Mouse (Mus musculus) hindbrain, embryonic 13.5 days (tissue): ENCODE measurements around the gene Tcp11l2. TPM values are rescaled to one million over a fixed set of nuclear protein-coding genes. Genes with fewer than 3 reads are reported as not detected.

Experiments used
- ATAC-seq: fragments of 200-750 bp; cut with Nextera tagmentation; 2 replicates; pipeline ENCODE4 v1.8.0; 2017; ENCODE audit warnings: moderate TSS enrichment; ENCODE audit not compliant: low FRiP score
- H3K27ac ChIP-seq: fragments of 300-500 bp; sonication (generic); 2 replicates; pipeline ENCODE4 v1.5.1; 2015; ENCODE audit warnings: inconsistent platforms, mild to moderate bottlenecking, moderate library complexity
- H3K27me3 ChIP-seq: fragments of 300-500 bp; sonication (generic); 2 replicates; pipeline ENCODE4 v1.6.1; 2015; ENCODE audit warnings: mild to moderate bottlenecking, inconsistent platforms
- H3K36me3 ChIP-seq: fragments of 300-500 bp; sonication (generic); 2 replicates; pipeline ENCODE4 v1.6.1; 2015; ENCODE audit warnings: mild to moderate bottlenecking, inconsistent platforms
- H3K4me1 ChIP-seq: fragments of 300-500 bp; sonication (generic); replicated peaks from 2 replicates; pipeline ENCODE4 v1.6.1; 2015; ENCODE audit warnings: inconsistent platforms
- H3K4me2 ChIP-seq: fragments of 300-500 bp; sonication (generic); 2 replicates; pipeline ENCODE4 v1.6.1; 2015; ENCODE audit warnings: inconsistent platforms, mild to moderate bottlenecking, moderate library complexity
- H3K4me3 ChIP-seq: fragments of 300-500 bp; sonication (generic); 2 replicates; pipeline ENCODE4 v1.5.1; 2015; ENCODE audit warnings: mild to moderate bottlenecking, inconsistent platforms
- H3K9ac ChIP-seq: fragments of 300-500 bp; sonication (generic); 2 replicates; pipeline ENCODE4 v1.6.1; 2015; ENCODE audit warnings: mild to moderate bottlenecking, inconsistent platforms
- H3K9me3 ChIP-seq: fragments of 300-500 bp; sonication (generic); 2 replicates; pipeline ENCODE4 v1.6.1; 2016; ENCODE audit warnings: inconsistent platforms
- WGBS: fragments of 180-500 bp; shearing (Covaris S2); methylation state at CpG from one replicate; pipeline ENCODE4 v1.1.7; 2015; 5-methylcytosine and 5-hydroxymethylcytosine counted together
- polyA plus RNA-seq: library from polyadenylated mRNA; unstranded; fragments of >200 nt; fragmentation: Nextera tagmentation; extraction: Ambion mirVana; gene quantifications from 2 replicates; pipeline ENCODE4 v1.2.1, GENCODE M21; 2015

The Tcp11l2 gene
- polyA plus RNA-seq, 1 experiment from 2014 or later = 25.5 TPM

DNA sequence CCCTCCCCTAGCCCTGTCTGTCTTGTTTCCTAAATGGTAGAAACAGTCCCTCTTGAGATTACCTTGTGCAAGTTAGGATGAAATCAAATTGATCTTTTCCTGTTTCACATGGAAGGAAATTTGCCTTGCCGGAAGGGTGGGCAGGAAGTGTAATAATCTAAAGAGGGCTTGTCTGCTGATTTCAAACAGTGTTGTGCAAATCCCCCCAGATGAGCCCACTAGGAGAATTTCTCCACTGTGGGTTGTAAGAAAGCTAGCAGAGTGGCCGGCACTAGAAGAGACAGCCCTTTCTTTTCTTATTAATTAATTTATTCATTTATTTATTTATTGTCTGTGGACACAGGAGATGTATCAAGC, 8.8 kb downstream of the Tcp11l2 start:
- WGBS = 85% methylated on average over 2 of the region's 2 CpGs
- Histone ChIP-seq H3K4me2 (no peak overlapping the region), H3K27me3 (no peaks in the 10 kb centered on the region), H3K4me1 (no peaks in the 10 kb centered on the region; the same call in 1 of the 2 replicates), H3K36me3 (peaks cover 8% of the 10 kb centered on the region), H3K9ac (no peak overlapping the region), H3K9me3 (no peaks in the 10 kb centered on the region), H3K27ac (no peak overlapping the region), H3K4me3 (no peak overlapping the region)
- no peak for ATAC-seq

DNA sequence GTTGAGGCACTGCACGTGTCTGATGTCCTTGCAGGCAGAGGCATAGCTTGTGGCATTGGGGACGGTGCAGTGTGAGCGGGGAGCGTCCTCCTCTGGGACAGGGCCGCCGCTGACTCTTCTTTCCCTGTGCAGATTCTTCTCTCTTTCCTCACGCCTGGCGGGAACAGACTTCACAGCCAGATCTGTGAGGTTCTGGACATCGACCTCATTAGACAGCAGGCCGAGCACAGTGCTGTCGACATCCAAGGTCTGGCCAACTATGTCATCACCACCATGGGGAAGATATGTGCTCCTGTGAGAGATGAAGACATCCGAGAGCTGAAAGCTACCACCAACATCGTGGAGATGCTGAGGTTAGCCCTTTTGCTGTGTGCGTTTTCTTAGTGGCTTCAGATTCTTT, 14.5 kb downstream of the Tcp11l2 start:
- no peak for ATAC-seq
- H3K27me3 ChIP-seq = no peaks in the 10 kb centered on the region
- H3K9me3 ChIP-seq = no peaks in the 10 kb centered on the region
- peaks cover 31% of the 10 kb centered on the region for H3K36me3 ChIP-seq
- WGBS = 89% methylated on average over 14 of the region's 14 CpGs
- H3K4me1 ChIP-seq = no peaks in the 10 kb centered on the region
- H3K4me2 ChIP-seq = no peak overlapping the region
- H3K27ac ChIP-seq = no peak overlapping the region
- H3K9ac ChIP-seq = no peak overlapping the region
- no peak overlapping the region for H3K4me3 ChIP-seq

DNA sequence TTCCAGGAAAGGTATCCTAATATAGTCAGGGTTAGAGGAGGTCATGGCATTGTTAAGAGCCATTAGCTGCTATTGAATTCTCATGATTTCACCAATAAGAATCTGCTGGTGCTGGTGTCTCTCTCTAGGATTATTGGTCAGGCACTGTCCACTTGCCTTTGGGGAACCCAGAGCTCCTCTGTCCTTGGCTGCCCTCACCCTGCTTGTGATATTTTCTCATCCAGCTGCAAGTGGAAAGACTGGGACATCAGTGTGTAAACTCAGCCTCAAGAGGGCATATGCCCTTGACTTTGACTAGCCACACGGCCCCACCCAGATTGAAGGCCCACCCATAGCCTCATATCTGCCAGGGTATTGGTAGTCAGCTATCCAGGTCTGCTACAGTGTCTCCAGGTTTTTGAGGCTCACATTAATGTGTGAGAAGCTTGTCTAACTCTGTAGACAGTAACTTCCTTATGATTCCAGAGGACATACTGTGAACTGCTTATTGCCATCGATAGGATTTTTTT, 15.3 kb downstream of the Tcp11l2 start:
- Histone ChIP-seq H3K36me3 (peaks cover 35% of the 10 kb centered on the region), H3K27me3 (no peaks in the 10 kb centered on the region), H3K4me1 (no peaks in the 10 kb centered on the region), H3K9ac (no peak overlapping the region), H3K4me3 (no peak overlapping the region), H3K9me3 (no peaks in the 10 kb centered on the region), H3K4me2 (no peak overlapping the region), H3K27ac (no peak overlapping the region)
- no peak for ATAC-seq
- WGBS = 91% methylated on average over 2 of the region's 2 CpGs

DNA sequence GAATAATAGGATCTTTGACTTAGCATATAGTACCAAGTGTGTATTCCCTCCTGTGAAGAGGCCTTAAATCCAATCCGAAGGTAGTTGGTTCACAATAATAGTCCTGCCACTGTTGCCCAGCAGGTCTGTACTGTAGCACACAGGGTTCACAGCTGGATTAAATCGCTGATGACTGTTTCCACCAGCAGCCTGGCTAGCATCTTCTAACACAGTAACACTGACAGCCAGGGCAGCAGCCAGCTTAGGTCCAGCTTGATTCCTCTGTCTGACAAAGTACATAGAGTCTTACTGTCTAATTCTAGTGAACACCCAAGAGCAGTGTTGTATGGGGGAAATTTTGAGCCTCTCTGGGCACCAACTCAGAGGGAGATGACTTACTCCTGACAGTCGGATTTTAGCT, 16.3 kb downstream of the Tcp11l2 start:
- H3K4me2 ChIP-seq = no peak overlapping the region
- H3K4me1 ChIP-seq = no peaks in the 10 kb centered on the region
- WGBS = 61% methylated on average over 3 of the region's 3 CpGs
- peaks cover 35% of the 10 kb centered on the region for H3K36me3 ChIP-seq
- no peaks in the 10 kb centered on the region for H3K27me3 ChIP-seq
- ATAC-seq = no peak
- no peak overlapping the region for H3K4me3 ChIP-seq
- H3K9ac ChIP-seq = no peak overlapping the region
- H3K27ac ChIP-seq = no peak overlapping the region
- H3K9me3 ChIP-seq = no peaks in the 10 kb centered on the region

DNA sequence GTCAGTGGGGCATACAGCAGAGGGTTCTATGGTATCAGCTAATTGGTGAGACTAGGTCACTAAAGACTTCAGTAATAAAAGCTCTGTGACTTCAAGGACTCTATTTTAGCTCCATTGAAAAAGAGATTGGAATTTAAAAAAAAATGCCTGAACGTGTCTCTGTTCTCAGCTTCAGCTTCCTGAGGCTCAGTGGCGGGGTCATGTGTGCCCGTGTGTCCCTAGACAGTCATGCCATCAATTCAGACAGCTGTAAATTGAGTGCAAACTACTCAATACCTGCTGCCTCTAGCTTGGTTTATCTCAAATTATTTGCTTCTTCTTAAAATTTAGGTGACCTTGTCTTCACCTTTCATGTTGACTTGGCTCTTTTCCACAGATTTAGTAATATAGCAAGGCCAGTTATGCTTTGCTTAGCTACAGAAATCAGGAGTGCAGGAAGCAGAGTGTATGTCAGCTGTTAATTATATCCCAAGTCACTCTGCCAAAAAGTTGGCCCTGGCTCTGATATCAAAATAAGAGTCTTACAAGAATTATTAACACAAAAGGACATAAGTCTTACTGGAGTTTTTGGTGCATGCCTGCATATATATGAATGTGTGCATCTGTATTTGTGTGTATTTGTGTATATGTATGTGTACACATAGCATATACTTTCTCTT, 20.8 kb downstream of the Tcp11l2 start:
- Histone ChIP-seq H3K27ac (no peak overlapping the region), H3K9me3 (no peaks in the 10 kb centered on the region), H3K36me3 (peaks cover 18% of the 10 kb centered on the region), H3K4me3 (no peak overlapping the region), H3K27me3 (no peaks in the 10 kb centered on the region), H3K4me1 (no peaks in the 10 kb centered on the region), H3K4me2 (no peak overlapping the region), H3K9ac (no peak overlapping the region)
- no peak for ATAC-seq
- 69% methylated on average over 3 of the region's 3 CpGs for WGBS

DNA sequence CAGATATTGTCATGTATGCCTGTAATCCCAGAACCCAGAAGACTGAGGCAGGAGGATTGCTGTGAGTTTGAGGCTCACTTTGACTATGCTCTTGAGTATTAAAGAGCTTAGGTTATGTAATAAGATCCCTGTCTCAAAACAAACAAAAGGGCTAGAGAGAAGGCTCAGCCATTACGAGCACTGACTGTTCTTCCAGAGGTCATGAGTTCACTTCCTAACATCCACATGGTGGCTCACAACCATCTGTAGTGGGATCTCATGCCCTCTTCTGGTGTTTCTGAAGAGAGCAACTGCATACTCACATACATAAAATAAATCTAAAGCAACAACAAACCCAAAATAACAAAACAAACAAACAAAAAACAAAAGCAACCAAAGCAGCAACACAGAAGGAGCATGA, 21.7 kb downstream of the Tcp11l2 start:
- Histone ChIP-seq H3K4me1 (no peaks in the 10 kb centered on the region), H3K36me3 (peaks cover 18% of the 10 kb centered on the region), H3K27me3 (no peaks in the 10 kb centered on the region), H3K9ac (no peak overlapping the region), H3K27ac (no peak overlapping the region), H3K9me3 (no peaks in the 10 kb centered on the region), H3K4me2 (no peak overlapping the region), H3K4me3 (no peak overlapping the region)
- ATAC-seq = no peak
- 23% methylated on average over 1 of the region's 1 CpGs for WGBS

DNA sequence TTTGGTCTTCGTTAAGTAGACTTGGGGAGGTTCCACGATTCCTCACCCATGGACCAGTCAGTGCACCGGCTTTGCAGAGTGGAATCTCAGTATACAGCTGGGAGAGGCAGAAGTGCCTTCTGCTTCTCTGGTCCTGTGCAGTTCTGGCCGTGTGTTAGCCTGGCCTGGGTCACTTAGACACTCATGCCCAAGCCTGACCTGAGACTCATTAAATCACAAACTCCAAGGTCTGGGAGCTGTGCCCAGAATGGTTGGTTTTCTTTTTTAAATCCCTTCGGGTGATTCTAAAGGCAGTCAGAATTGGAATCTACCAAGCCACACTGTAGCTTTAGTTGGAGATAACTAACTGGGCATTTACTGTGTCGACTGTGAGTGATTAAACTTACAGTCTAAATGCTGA, 23.7 kb downstream of the Tcp11l2 start:
- no peak overlapping the region for H3K4me3 ChIP-seq
- WGBS = 87% methylated on average over 6 of the region's 6 CpGs

DNA sequence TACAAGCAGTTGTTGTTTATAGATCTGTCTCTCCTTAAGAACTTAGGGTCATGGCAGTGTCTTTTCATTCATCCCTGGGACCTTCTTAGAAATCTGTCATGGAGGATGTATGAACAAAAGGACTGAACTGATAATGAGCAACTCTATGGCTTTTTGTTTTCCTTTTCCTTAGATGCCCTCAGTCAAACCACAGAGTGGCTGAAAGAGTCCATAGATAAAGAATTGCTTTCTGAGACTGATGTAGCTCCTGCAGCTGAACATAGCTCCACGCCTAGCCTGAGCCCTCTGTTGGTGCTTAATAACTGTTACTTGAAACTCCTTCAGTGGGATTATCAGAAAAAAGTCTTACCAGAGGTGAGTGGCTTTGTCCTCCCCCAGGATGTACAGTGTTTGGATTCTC, 27.9 kb downstream of the Tcp11l2 start:
- 42% methylated on average over 1 of the region's 1 CpGs for WGBS
- H3K9me3 ChIP-seq = no peaks in the 10 kb centered on the region
- ATAC-seq = no peak

More for the DNA sequence above, 23.7 kb downstream of the Tcp11l2 start:
- Histone ChIP-seq H3K4me2 (no peak overlapping the region), H3K9ac (no peak overlapping the region), H3K4me1 (no peaks in the 10 kb centered on the region), H3K27me3 (no peaks in the 10 kb centered on the region), H3K36me3 (peaks cover 18% of the 10 kb centered on the region), H3K27ac (no peak overlapping the region), H3K9me3 (no peaks in the 10 kb centered on the region)
- ATAC-seq = no peak

DNA sequence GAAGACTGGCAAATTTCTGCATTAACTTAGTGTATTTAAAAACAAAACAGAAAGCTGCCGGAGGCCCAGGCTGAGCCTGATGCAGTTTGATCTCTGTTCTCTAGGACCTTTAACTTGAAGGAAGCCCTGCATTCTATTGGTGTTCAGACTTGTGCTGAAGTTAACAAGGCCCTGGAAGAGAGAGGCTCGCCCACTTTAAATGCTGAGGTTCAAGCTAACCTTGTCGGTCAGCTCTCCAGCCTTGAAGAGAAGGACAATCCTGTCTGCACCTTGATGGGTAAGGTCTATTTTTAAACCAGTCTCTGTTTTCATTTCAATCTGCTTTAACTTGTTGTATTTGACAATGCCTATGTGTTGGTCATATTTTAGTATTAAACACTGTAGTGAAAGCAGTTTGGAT, 31.9 kb downstream of the Tcp11l2 start:
- Histone ChIP-seq H3K4me3 (no peak overlapping the region), H3K36me3 (peaks cover 24% of the 10 kb centered on the region), H3K27me3 (no peaks in the 10 kb centered on the region), H3K4me2 (no peak overlapping the region), H3K27ac (no peak overlapping the region), H3K4me1 (no peaks in the 10 kb centered on the region), H3K9me3 (no peaks in the 10 kb centered on the region), H3K9ac (no peak overlapping the region)
- 85% methylated on average over 3 of the region's 3 CpGs for WGBS
- no peak for ATAC-seq

More for the DNA sequence above, 27.9 kb downstream of the Tcp11l2 start:
- Histone ChIP-seq H3K4me3 (no peak overlapping the region), H3K4me1 (no peaks in the 10 kb centered on the region), H3K27ac (no peak overlapping the region), H3K27me3 (no peaks in the 10 kb centered on the region), H3K36me3 (peaks cover 19% of the 10 kb centered on the region), H3K4me2 (no peak overlapping the region), H3K9ac (no peak overlapping the region)

DNA sequence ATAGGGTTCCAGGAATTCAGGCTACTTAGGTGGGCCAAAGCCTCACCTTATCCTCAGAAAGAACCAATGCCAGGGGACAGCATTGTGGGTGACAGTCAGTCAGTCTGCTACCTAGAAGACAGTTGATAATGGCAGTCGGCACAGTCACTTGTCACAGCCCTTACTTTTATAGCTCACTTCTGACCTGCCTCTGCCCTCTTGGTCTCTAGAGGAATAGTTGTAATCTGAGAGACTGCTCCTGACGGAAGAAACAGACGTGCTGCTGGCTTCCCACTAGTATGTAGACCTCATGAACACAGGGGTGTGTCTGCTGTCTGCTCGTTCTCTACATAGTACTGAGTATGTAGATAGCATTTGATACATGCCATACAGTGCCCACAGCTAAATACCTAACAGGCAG, 33.9 kb downstream of the Tcp11l2 start:
- no peak for ATAC-seq

DNA sequence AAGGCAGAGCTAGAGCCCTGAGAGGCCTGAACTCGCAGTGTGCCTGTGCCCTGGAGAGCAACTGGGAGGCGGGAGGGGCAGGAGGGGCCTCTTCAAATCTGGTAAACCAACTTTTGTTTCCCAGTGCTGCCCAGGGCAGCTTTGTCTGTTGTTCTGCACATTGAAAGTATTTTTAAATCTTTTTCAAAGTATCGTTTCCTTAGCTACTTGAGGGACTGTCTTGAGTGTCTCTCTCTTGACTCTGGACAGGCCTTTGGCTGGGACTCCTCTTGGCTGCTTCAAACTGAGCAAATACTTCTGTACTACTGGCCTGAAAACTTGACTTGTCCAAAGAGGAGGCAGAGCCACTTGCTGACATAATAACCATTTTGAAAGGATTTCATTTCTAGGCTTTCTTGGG, 34.4 kb downstream of the Tcp11l2 start:
- Histone ChIP-seq H3K9me3 (no peaks in the 10 kb centered on the region), H3K4me1 (no peaks in the 10 kb centered on the region), H3K27me3 (no peaks in the 10 kb centered on the region), H3K9ac (no peak overlapping the region), H3K36me3 (peaks cover 11% of the 10 kb centered on the region), H3K4me3 (no peak overlapping the region), H3K4me2 (no peak overlapping the region), H3K27ac (no peak overlapping the region)
- no peak for ATAC-seq
- WGBS = 77% methylated on average over 3 of the region's 3 CpGs

More for the DNA sequence above, 33.9 kb downstream of the Tcp11l2 start:
- Histone ChIP-seq H3K27ac (no peak overlapping the region), H3K9me3 (no peaks in the 10 kb centered on the region), H3K27me3 (no peaks in the 10 kb centered on the region), H3K4me2 (no peak overlapping the region), H3K4me3 (no peak overlapping the region), H3K36me3 (peaks cover 15% of the 10 kb centered on the region), H3K4me1 (no peaks in the 10 kb centered on the region), H3K9ac (no peak overlapping the region)
- 70% methylated on average over 4 of the region's 4 CpGs for WGBS

DNA sequence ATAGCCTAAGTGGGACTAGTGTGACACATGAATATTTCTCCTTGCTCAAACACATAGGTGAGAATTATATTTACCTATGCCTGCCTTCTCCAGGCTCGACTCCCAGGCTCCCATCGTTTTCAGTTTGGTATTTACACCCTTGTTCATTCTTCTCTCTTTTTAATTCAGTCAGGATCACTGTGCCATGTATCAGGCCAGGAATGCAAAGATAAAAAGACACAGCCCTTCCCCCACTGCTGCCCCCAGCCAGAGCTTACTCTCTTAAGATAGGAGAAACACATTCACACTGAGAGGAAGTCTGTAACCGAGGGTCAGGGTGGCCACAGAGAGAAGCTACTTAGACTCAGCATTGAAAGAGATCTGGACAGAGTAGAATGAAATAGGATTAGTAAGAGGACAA, 35.2 kb downstream of the Tcp11l2 start:
- 58% methylated on average over 3 of the region's 3 CpGs for WGBS
- ATAC-seq = no peak
- Histone ChIP-seq H3K4me1 (no peaks in the 10 kb centered on the region), H3K27me3 (no peaks in the 10 kb centered on the region), H3K4me2 (no peak overlapping the region), H3K4me3 (no peak overlapping the region), H3K9ac (no peak overlapping the region), H3K27ac (no peak overlapping the region), H3K9me3 (no peaks in the 10 kb centered on the region), H3K36me3 (peaks cover 5% of the 10 kb centered on the region)

DNA sequence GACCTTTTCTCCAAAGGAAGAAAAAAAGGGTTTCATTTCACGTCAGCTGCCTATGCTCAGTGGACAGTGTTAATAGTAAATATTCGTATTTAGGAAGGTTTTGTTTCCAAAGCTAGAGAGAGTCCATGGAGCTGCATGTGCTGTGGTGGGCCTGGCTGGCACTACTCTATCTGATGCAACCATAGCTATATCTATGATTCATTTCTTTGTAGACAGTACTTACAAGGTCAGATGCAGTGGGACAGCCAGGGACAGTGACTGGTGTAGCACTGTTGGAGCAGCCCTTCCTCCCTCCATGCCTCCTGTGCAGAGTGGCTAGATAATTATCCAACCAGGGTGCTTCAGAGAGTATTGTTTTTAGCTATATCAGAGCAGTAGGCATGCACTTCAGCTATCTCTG, 35.9 kb downstream of the Tcp11l2 start:
- H3K36me3 ChIP-seq = peaks cover 5% of the 10 kb centered on the region
- 89% methylated on average over 2 of the region's 2 CpGs for WGBS
- H3K9ac ChIP-seq = no peak overlapping the region
- H3K27ac ChIP-seq = no peak overlapping the region
- H3K9me3 ChIP-seq = no peaks in the 10 kb centered on the region
- no peaks in the 10 kb centered on the region for H3K4me1 ChIP-seq
- no peaks in the 10 kb centered on the region for H3K27me3 ChIP-seq
- H3K4me3 ChIP-seq = no peak overlapping the region
- H3K4me2 ChIP-seq = no peak overlapping the region
- ATAC-seq = no peak
